Mouse (Mus musculus) heart, adult 2 months (tissue): ENCODE data around the gene Flnc.

ENCODE experiments used
- CTCF ChIP-seq: fragments of 200-600 bp; IDR thresholded peaks from 2 replicates; pipeline ENCODE4 v1.8.1; 2022; ENCODE audit warnings: antibody characterized with exemption, mild to moderate bottlenecking, moderate library complexity
- EP300 ChIP-seq: fragments of 200-500 bp; IDR thresholded peaks from 2 replicates; pipeline ENCODE4 v1.6.1; 2011; ENCODE audit warnings: low read depth, low read length, control low read depth; ENCODE audit not compliant: insufficient read depth
- POLR2A ChIP-seq: fragments of 200-500 bp; IDR thresholded peaks from 2 replicates; pipeline ENCODE4 v1.6.1; 2011; ENCODE audit warnings: mild to moderate bottlenecking, low read depth, low read length, control low read depth; ENCODE audit not compliant: insufficient read depth

DNA sequence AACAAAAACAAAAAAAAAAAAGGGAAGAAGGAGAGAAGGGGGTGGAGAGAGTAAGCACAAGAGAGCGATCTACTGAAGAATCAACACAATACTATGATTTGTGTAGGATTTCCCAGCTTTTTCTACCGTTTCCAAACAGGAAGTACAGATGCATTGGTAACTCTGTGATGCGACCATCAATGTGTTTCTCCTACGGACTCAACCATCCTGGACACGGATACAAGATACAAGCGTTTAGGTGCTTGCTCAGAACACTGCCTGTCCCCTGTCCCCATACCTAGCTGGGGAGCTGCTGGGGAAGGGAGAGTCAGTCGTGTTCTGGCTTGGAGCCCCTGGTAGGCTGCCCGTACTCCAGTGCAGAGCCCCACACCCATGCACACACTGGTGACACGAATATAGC, 43.6 kb upstream of the Flnc start:
- TF ChIP-seq POLR2A = no peak
- TF ChIP-seq CTCF = no peak
- TF ChIP-seq EP300 = no peak
